Mouse (Mus musculus): ENCODE measurements around the gene Gm10229.
"Not testable (repeated sequence)": the region's sequence is repeated elsewhere in the genome, so short reads cannot be mapped to it uniquely, and the experiment has no call there.

Gene Gm10229

DNA sequence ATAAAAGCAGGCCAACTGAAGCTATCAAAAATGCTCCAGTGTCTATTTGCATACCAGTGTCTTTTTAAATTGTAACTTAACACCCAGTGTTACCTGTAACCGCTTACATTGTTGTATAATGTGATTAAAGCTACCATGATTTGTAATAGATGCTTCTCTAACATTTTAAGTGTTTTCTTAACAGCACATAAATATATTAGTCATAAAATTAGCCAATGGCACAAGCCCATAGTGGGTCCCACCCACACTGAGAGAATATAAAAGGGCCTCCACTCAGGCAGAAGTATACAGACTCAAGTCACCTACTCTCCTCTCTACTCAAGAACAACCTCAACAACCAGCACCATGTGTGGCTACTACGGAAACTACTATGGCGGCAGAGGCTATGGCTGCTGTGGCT lies at the start of gene Gm10229:
Gene Gm10229 (plus strand): TSS at position 301 of the 400 bp plus-strand sequence.
- DNase-seq, result not testable (repeated sequence)

DNA sequence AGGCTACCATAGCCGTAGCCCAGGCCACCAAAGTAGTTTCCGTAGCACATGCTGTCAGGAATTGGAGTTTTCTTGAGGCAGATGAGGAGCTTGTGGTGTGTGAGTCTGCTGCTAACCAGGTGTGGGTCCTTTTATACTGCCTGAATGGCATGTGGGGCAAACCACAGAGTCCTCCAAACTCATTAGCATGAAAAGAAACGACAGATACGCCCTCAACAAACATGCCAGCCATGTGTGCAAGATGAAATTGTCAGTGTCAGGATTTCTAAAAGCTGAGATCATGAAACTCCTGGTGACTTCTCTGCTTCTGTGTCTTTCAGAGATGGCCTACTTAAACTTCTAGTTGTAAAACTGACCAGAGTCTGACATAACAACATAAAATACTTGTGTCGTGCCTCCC lies 4.4 kb upstream of the Gm10229 start, which contains the start of gene Krtap22-2:
Gene Krtap22-2 (minus strand): TSS at position 101 of the 400 bp plus-strand sequence.
- DNase-seq, result no peak

DNA sequence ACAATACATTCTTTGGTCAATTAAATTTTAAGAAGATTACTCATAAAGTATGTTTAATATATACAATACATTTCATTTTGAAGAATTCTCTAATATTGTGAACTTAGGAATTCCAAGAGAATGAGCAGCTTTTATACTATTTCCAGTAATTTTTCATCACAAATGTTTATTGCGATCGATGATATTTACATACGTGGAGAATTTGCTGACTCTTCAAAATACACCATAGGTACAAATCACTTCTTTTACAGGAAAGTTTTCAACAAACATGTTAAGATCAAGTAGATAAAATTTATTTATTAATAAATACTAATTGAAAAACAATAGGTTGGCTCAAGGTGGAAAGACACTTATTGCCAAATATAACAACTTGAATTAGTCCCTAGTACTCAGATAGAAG lies 1.1 kb upstream of the Gm10229 start:
- DNase-seq, result no peak

DNA sequence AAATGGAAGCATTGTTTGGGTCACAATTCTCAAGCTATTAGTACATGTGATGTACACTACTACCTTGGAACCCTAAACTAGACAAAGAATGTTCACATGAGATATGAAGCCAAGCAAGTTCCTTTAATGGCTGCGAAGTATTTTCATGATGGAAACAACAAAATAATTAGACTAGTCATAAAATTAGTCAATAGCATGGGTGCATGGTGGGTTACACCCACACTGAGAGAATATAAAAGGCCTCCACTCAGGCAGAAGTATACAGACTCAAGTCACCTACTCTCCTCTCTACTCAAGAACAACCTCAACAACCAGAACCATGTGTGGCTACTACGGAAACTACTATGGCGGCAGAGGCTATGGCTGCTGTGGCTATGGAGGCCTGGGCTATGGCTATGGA lies 16.3 kb downstream of the Gm10229 start, which contains the start of gene Krtap6-1:
Gene Krtap6-1 (plus strand): TSS at position 301 of the 400 bp plus-strand sequence.
- DNase-seq, result not testable (repeated sequence)

DNA sequence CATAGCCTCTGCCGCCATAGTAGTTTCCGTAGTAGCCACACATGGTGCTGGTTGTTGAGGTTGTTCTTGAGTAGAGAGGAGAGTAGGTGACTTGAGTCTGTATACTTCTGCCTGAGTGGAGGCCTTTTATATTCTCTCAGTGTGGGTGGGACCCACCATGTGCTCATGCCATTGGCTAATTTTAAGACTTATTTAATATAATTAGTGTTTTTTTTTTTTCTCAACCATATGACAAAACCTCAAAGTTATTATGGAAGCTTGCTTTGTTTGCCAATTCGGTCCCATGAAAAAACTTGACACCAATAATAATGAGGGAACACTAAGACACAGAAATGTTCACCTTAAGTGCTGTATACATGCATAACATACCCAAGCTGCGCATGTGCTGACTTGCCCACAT lies 26.3 kb downstream of the Gm10229 start, which contains the start of gene Gm10228:
Gene Gm10228 (minus strand): TSS at position 101 of the 400 bp plus-strand sequence.
- not testable (repeated sequence) for DNase-seq

DNA sequence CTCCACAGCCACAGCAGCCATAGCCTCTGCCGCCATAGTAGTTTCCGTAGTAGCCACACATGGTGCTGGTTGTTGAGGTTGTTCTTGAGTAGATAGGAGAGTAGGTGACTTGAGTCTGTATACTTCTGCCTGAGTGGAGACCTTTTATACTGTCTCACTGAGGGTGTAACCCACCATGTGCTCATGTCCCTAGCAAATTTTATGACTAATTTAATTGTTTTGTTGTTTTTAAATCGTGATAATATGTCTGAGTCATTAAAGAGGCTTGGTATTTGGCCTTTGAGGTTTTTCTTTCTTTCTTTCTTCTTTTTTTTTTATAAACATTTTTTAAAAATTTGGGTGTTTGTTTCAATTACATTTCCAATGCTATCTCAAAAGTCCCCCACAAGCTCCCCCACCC lies 32.7 kb downstream of the Gm10229 start, which contains the start of gene Krtap6-5:
Gene Krtap6-5 (minus strand): TSS at position 101 of the 400 bp plus-strand sequence.
- no peak for DNase-seq

DNA sequence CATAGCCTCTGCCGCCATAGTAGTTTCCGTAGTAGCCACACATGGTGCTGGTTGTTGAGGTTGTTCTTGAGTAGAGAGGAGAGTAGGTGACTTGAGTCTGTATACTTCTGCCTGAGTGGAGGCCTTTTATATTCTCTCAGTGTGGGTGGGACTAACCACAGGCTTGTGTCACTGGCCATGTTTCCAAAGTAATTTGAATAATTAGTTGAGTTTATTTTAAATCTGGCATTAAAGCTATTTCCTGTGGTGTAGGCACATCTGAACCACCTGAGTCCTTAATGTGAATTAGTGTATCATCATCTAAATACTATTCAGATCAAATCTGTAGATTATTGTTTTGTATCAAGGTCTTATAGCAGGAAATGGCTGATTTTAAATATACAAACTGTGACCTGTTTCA lies 48.8 kb downstream of the Gm10229 start, which contains the start of gene 1110025L11Rik:
Gene 1110025L11Rik (minus strand): TSS at position 101 of the 400 bp plus-strand sequence.
- DNase-seq, result not testable (repeated sequence)

All from layer of hippocampus, adult 9-11 months (tissue).